Mouse (Mus musculus): ENCODE results near the gene Sphkap.

The Sphkap gene

DNA sequence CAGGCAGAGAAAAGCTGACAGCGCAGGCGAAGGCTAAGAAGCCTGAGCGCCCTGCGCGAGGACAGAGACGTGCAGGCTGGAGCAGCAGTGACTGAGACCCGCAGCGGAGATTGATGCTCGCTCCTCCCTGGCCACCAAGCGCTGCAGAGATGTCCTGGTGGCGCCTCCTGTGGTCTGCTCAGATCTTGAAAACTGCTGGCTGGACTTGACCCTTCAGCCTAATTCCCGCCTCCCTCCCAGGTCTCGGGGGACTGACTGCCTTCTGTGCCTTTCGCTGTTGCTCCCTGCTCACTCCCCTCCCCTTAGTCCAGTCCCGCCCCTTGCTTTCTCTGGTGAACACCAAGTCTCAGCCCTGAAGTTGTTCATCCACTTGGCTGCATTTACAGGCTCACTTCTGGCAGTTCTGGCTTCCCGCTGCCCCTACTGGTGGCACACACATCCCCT, at the start of gene Sphkap:
Gene Sphkap, minus strand, starts transcription at position 180 of the 444 bp plus-strand sequence.
- peak; percentile 8 for DNase-seq (ENCODE audit: low spot score)

DNA sequence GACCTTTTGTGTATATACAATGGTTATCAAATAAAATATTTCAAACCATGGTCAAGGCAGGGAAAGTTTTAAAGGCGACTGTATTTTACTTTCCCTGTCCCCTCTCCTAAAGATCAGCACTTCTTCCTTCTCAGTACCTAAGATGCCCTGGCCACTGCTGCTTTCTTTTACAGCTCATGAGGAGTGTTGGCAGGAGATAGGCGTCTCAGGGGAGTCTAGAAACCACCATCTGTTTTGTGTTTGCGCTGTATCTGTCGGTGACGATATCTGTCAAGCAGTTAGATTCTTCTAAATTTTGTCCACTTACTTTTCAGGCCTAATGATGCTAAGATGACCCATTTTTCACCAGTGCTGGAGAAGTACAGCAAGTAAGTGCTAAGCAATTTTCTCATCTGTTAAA, 43.3 kb upstream of the Sphkap start:
- no peak for DNase-seq (ENCODE audit: low spot score)

DNA sequence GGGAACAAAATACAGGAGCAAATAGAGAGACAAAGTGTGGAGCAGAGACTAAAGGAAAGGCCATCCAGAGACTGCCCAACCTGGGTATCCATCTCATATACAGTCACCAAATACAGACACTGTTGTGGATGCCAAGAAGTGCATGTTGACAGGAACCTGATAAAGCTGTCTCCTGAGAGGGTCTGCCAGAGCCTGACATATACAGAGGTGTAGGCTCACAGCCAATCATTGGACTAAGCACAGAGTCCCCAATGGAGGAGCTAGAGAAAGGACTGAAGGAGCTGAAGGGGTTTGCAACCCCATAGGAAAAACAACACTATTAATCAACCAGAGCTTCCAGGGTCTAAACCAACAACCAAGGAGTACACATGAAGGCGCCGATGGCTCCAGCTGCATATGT, 32.4 kb upstream of the Sphkap start:
- DNase-seq (ENCODE audit: low spot score): no peak

DNA sequence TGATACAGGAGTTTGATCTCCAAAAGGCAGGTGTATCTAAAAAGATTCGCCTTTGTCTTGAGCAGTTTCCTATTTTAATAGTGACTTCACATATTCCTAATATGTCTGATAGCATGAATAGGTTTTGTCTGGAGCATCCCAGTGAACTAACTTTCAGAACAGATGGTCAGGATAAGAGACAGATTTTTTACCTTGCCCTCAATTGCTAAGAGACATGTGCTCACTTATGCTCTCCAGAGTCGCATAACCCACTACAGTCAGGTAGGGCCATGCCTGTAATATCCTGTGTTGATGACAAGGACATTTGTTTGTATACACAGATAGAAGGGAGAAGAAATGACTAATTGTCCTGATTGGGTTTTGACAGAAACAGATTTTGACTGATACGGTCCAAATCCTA, 25.9 kb upstream of the Sphkap start:
- DNase-seq (ENCODE audit: low spot score): no peak

DNA sequence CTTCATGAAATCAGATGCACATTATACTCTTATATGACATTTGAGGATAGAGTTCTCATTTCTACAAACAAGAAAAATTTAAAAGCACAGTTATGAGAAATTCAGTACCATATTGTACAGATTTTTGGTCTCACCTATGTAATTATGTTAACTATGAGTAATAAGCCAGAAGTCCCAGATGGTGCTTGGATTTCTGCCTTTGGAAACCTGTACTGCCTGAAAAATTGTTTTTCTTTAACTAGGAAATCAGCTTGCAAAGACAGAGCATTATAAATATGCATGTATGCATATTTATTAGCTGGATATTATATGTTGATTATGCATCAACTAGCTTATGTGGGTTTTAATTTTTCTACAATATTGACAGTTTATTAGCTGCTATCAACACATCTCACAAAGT, 21.9 kb upstream of the Sphkap start:
- no peak for DNase-seq (ENCODE audit: low spot score)

DNA sequence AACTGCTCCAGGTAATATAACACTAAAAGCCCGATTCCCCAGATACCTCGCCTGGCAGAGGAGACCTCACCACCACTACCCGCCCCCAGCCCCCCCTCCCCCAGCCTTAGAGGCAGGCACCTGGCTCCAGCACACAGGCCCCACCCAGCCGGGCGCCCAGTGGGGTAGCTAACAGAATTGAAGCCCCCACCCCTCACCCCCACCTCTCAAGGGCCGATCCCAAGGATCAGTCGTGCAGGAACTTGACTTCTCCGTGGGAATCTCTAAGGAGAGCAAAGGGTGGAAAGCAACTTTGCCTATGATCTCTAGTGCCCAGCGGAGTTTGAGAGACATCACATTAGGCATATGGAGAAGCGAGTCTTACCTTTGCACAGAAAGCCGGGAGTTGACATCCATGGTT, 384 bp downstream of the Sphkap start:
- DNase-seq (ENCODE audit: low spot score): no peak

DNA sequence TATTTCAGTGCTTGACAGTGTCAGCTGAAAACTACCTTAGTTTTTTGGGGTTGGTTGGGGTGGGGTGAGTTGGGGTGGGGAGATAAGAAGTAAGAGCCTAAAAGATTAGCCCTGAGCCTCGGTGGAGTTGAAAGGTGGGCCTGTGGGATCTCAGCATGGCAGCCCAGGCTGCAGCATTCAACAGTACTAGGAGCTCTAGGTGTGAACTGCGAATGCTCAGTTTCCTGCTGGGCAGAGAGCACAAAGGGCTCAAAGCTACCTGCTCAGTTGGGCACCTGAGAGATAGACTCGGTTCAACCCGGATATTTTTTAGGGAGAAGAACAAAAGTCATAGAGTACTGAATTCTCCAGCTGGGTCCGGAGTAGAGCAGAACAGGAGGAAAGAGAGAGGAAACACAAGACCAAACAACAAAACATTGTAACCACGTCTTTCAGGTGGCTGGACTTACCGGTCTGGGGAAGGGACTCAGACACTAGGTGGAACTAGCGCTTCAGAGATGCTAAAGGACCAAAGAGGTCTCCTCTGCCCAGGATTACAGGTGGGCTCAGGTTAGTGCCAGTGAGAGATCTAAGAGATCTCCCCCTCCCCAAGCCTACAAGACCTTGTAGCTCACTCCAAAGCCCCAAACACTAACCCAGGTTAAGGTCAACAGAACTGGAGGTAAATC, 984 bp downstream of the Sphkap start:
- no peak for DNase-seq (ENCODE audit: low spot score)

DNA sequence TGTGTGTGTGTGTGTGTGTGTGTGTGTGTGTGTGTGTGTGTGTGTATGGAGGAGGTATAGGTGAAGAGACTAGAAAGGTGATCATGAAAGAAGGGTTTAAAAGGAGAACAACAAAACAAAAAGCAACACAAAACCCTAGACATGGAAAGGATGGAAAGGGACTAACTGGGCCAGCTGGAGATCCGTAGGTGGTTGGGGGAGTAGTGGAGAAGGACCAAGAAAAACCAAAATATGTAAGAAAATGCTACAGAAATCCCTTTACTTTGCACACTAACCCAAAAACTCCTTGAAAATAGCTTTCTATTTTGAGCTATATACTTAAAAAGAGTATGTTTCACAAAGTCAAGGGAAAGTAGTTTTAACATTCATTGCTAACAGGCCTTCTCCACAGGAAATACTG, 6.9 kb downstream of the Sphkap start:
- no peak for DNase-seq (ENCODE audit: low spot score)

DNA sequence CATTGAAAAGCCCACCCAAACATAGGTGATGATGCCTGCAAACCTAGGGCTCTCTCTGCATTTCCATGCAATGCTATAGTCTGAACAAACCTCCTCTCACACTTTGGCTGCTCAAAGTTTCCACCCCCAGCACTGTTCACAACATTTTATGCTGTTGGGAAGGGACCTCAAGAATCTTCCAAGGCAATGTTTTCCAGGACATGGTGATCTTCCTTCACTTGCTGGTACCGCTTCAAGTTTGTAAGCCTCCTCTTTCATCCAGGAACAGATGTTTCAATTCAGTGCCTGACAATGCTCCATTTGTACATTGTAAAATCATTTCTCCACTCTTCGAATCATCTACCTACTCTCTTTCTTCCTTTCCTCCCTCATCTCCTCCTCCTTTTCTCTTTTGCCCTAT, 11.7 kb downstream of the Sphkap start:
- DNase-seq (ENCODE audit: low spot score): no peak

DNA sequence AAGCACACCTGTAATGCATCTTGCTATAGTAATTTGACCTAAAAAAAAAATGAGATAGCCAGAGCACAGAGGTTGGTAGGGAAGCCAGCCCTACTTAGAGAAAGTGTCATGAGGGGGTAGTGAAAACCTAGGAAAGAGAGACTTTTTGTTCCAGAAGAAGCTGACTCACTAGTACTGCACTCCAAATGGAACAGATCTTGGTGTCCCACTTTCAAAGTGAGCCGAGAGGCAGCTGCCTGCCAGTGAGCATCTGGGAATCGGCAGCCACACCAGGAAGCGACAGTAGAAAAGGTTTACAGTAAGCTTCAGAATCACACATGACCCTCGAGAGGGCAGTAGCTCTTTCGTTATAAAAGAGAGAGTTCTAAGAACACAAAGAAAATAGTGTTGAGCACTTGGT, 12.4 kb downstream of the Sphkap start:
- DNase-seq (ENCODE audit: low spot score): no peak

DNA sequence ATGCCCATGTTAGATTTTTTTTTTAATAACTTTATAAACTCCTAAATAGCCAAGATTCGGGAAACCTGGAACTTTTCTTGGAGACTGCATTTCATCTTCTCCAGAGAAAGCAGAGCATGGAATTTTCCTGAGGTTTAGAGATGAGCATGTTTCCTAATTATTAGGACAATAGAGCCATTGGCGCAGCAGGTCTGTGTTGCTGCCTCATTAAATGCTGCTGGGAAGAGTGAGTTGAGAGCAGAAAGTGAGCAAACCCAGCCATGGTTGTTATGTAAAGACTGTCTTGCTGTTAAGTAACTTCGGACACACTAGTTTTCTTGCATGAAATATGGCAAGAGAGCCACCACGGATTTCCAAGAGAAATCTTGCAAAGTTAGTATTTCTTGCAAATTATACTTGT, 18.6 kb downstream of the Sphkap start:
- DNase-seq (ENCODE audit: low spot score): no peak

DNA sequence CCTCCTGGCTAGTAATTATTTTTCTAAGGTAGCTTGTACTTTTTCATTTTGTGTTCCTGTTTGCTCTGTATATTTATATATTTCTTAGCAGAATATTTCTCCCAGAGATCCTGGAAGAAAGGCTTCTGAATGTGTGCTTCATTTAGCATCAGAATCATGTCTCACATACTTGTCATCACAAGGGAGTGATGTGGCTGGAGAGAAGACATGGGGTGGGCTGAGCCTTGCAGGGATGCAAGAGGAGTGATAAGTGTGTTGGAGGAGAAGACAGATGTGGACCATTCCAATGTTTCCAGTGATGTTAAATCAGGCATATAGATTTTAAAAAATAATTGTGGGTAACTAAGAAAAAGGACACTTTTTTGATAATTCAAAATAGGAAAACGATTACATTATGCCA, 30.6 kb downstream of the Sphkap start:
- no peak for DNase-seq (ENCODE audit: low spot score)

DNA sequence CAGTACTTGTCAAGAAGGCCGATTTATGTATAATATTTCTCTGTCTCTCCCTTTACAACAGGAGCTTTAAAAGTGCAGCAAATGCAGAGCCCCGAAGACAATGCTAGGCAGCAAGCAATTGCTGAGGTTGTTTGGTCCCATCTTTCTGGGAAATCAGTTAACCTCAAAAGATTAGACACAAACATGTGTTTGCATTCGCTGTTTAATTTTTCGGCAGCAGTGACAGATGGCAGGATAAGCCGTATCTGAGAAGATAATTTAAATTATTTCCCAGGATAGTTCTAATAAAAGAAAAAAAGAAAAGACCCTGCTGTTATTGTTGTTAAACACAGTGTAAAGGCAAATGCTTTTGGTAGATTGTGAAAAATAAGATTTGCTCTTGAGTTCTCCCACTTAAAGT, 41.5 kb downstream of the Sphkap start:
- no peak for DNase-seq (ENCODE audit: low spot score)

DNA sequence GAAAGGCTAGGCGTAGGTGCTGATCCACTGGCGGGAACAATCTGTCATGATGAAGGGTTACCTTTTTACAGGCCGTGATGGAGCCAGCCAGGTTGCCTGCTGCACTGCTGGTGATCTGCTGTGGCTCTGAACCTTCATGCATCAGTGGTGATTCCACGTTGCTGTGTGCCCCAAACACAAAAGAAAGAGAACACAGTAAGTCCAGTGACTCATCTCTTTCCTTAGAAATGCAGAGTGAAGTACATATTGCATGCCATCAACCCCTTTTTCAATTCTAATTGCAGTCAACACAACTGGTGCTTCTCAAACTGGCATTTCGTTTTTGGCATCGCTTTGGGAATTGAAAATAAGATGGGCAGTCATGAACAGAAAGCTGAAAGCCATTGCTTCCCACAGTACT, 45.8 kb downstream of the Sphkap start:
- no peak for DNase-seq (ENCODE audit: low spot score)

DNA sequence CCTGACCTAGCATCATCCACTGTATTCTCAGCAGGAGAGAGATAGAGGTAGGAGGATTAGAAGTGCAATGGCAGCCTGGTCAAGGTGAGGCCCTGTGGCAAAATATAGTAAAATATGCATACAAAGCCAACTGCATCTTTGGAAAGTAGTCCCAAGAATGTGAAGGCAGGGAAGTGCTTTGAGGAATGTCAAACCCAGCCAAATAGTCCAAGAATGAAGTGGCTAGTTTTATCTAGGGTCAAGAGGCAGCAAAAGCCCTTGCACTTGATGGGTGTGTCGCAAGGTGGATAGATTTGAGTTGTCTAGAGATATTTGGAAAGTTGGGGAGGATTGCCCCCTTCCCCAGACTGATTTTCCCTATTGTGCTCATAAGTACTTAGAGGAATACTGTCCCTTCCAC, 61.5 kb downstream of the Sphkap start:
- peak; percentile 5 for DNase-seq (ENCODE audit: low spot score)

DNA sequence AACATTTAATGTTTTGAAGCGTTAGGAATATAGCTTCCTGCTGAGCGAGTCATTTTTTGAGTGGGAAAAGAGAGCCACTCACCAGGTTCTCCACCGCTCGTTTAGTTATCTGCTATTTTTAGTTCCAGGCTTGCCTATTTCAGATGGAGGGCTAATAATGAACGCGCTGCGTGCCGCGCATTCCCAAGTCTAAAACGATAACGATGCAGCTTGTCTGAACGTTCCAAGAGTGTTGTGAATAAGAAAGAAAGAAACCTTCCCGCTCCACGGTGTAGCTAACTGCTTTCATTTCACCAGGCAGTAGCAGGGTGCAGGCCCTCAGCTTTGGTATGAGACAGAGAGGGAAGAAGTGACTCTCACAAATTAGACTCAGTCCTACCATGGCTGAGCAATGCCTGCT, 62.4 kb downstream of the Sphkap start:
- peak; percentile 4 for DNase-seq (ENCODE audit: low spot score)

DNA sequence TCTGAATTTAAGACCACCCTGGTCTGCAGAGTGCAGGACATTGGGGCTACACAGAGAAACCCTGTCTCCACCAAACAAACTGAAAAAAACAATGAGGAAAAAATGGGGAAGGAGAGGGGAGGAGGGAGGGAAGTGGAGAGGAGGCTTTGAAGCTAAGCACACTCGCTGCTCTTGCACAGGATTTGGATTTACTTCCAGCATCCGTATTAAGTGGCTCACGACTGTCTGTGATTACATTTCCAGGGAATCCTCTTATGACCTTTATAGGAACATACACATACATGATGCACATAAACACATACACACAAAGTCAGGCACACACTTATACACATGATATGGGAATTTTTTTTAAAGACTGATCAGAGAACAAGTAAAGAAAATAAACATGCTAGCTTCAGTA, 62.9 kb downstream of the Sphkap start:
- no peak for DNase-seq (ENCODE audit: low spot score)

DNA sequence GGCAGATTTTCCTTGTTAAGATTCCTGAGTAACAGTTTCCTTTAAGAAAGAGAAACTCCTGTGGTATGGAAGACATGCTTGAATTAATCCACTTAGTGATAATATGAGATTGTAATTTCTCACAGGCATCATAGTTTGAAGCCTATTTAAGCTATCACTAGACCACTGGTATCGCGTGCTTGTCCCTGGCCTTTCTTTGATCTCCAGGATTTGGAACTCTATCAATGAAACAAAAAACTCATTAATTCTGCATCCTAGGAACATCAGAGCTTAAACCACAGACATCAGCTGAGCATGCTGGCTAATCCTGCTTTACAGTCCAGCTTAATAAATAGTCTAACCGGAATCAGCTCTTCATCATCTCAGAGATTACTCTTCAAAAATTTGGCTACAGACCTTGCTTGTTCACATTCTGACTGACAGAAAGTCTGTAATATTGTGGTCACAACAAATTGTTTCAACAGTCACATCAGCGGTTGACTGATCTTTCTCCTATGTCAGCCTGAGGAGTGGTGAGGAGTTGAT, 65.2 kb downstream of the Sphkap start:
- no peak for DNase-seq (ENCODE audit: low spot score)

DNA sequence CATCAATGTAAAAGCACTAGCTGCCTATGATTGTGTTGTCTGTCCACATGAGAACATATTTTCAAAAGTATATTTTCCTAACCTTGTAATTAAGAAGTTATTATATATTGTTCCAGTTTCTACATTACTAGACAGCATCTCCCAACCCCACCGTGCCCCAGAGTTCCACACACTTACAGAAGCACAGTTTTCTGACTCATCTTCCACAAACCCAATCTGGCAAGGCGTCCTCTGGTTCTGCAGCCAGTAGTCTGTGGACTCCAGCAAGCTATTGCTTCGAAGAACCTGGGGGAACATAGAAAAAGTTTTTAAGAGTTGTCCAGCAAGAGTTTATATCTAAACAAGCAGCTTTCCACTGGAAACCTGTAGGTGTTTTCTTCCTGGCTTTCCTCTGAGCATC, 68.6 kb downstream of the Sphkap start:
- DNase-seq (ENCODE audit: low spot score): no peak

DNA sequence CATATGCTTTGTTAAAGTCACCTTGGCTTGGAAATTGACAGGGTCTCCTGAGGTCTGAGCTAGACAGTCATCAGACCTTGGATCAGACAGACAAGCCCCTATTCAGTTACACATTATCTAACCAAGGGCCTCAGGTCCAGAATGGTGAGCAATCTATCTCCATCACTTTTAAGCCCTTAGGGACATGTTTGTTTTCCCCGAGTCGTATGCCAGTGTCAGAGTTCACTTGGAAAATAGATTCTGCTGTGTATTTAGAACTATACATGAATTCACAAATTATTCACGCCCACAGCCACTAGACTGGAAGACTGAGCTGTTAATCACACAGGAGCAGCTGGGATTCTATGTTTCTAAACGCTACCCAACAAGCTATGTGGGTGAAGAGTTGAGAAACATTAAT, 91.1 kb downstream of the Sphkap start:
- DNase-seq (ENCODE audit: low spot score): no peak

DNA sequence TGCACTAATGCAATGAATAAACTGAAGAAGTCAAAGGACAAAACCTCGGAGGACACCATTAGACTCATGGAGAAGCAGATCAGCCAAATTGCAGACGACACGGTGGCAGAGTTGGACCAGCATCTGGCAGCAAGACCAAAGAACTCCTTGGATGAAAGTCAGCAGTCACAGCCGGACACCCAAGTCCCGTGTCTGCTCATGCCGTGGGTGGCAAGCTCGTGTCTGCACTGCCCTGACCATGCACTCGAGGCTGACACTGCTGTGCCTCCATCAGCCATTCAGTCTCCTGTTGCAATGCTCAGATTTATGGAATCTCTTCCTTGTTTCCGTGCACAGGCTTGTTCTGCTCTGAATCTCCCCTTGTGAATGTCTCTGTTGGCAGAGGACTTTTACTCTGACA, 92.9 kb downstream of the Sphkap start:
- DNase-seq (ENCODE audit: low spot score): no peak

DNA sequence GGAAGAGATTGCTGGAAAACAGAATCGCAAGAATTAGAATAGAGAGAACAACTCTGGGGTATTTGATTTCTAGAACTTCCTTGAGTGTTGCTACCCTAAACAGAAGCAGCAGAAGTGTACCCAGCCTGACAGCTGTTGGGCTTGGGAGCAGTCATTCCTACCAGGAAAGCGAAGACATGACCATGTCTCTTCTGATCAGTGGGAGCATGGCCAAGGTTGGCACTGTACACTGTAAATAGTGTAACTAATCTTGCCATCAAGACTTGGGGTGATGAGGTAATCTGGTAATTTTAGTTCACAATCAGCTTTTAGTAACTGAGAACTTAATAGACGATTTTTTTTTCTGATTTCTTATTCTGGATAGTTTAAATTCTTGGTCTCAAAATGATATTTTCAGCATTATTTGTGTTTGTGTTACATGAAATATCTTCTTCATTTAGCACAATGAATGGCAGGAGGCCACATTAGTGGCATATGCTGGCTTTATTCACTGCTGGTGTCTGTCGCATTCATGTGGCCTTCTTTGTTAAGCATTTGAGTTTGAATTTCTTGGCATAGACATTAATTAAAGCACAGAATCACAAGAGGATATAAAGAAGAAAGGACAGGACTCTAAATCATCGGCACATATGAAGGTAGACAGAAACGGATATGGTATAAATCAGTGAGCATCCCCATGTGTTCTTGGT, 96.2 kb downstream of the Sphkap start:
- DNase-seq (ENCODE audit: low spot score): no peak

DNA sequence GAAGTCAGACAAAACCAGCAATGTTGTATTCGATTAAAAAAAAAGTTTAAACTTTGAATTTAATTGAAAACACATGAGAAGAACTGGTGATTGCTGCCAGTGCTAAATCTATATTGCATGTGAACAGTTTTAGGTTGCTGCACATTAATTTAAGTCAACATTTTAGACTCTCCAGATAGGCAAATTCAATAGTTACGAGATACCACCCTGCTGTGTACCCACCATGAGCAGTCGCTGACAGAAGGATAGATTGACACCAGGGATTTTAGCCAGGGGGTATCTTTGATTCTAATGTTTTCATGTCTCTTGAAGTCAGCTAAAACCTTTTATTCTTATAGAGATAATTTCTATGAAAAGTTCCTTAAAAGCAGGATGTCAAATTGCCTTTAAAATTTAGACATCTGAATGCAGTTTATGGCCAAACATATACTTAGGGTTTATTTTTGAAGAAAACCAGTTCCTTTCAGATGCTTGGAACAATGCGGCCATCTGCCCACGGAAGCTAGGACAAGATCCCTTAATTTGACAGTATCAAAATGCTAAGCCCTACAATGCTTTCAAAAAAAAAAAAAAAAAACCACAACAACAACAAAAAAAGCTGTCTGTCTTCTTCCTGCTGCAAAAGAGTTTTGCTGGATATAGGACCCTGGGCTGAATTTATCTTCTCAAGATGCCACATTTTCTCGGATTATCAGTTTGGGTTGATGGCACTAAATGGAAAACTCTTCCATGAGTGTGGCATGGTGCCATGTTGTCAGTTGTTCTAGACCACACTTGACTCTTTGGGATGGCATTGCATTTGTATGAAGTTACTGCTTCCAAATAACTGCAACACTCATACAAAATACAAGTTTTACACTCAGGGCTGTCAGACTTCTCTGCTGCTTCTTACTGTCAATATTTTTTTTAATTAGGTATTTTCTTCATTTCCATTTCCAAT, 110.6 kb downstream of the Sphkap start:
- DNase-seq (ENCODE audit: low spot score): no peak
